Mouse (Mus musculus) heart, embryonic 13.5 days (tissue): ENCODE data around the gene Ccdc40. TPM values are rescaled to one million over a fixed set of nuclear protein-coding genes. Genes with fewer than 3 reads are reported as not detected.

Experiments used
- ATAC-seq: fragments of 200-750 bp; cut with Nextera tagmentation; 2 replicates; pipeline ENCODE4 v1.8.0; 2017; ENCODE audit warnings: moderate TSS enrichment; ENCODE audit not compliant: insufficient number of reproducible peaks, low FRiP score, low TSS enrichment; ENCODE audit errors: extremely low read depth
- H3K27ac ChIP-seq: fragments of 300-500 bp; sonication (generic); replicated peaks from 2 replicates; pipeline ENCODE4 v1.5.1; 2015; ENCODE audit warnings: moderate library complexity, mild to moderate bottlenecking, inconsistent platforms
- H3K27me3 ChIP-seq: fragments of 300-500 bp; sonication (generic); replicated peaks from 2 replicates; pipeline ENCODE4 v1.6.1; 2015; ENCODE audit warnings: mild to moderate bottlenecking, inconsistent platforms
- H3K36me3 ChIP-seq: fragments of 300-500 bp; sonication (generic); 2 replicates; pipeline ENCODE4 v1.6.1; 2015; ENCODE audit warnings: mild to moderate bottlenecking, inconsistent platforms
- H3K4me1 ChIP-seq: fragments of 300-500 bp; sonication (generic); 2 replicates; pipeline ENCODE4 v1.6.1; 2015; ENCODE audit warnings: inconsistent platforms
- H3K4me2 ChIP-seq: fragments of 300-500 bp; sonication (generic); 2 replicates; pipeline ENCODE4 v1.6.1; 2015; ENCODE audit warnings: inconsistent platforms, mild to moderate bottlenecking, moderate library complexity
- H3K4me3 ChIP-seq: fragments of 300-500 bp; sonication (generic); 2 replicates; pipeline ENCODE4 v1.5.1; 2015; ENCODE audit warnings: moderate library complexity, mild to moderate bottlenecking, inconsistent platforms
- H3K9ac ChIP-seq: fragments of 300-500 bp; sonication (generic); 2 replicates; pipeline ENCODE4 v1.6.1; 2015; ENCODE audit warnings: inconsistent platforms, mild to moderate bottlenecking, moderate library complexity
- H3K9me3 ChIP-seq: fragments of 300-500 bp; sonication (generic); 2 replicates; pipeline ENCODE4 v1.6.1; 2016; ENCODE audit warnings: inconsistent platforms
- WGBS: fragments of 180-500 bp; shearing (Covaris S2); methylation state at CpG from one replicate; pipeline ENCODE4 v1.1.7; 2015; ENCODE audit warnings: mixed read lengths; 5-methylcytosine and 5-hydroxymethylcytosine counted together
- polyA plus RNA-seq: library from polyadenylated mRNA; unstranded; fragments of >200 nt; fragmentation: Nextera tagmentation; extraction: Ambion mirVana; gene quantifications from 2 replicates; pipeline ENCODE4 v1.2.1, GENCODE M21; 2015

The Ccdc40 gene
- polyA plus RNA-seq, 1 experiment from 2014 or later: 3.1 TPM

GRCm38 (mm10) chr11:119191606-119192081 is 36.7 kb upstream of the Ccdc40 start:
- no peak for ATAC-seq
- 74% methylated on average over 9 of the region's 9 CpGs for WGBS
- no peak overlapping the region for H3K4me2 ChIP-seq
- no peaks in the 10 kb centered on the region for H3K36me3 ChIP-seq
- peaks cover 26% of the 10 kb centered on the region for H3K4me1 ChIP-seq
- H3K27ac ChIP-seq: no peak overlapping the region
- H3K9ac ChIP-seq: no peak overlapping the region; the same call in 1 of the 2 replicates
- H3K4me3 ChIP-seq: no peak overlapping the region
- no peaks in the 10 kb centered on the region for H3K9me3 ChIP-seq
- H3K27me3 ChIP-seq: 0 out of 2 replicates have a peak, but pooled peaks cover 5% of the 10 kb centered on the region

DNA sequence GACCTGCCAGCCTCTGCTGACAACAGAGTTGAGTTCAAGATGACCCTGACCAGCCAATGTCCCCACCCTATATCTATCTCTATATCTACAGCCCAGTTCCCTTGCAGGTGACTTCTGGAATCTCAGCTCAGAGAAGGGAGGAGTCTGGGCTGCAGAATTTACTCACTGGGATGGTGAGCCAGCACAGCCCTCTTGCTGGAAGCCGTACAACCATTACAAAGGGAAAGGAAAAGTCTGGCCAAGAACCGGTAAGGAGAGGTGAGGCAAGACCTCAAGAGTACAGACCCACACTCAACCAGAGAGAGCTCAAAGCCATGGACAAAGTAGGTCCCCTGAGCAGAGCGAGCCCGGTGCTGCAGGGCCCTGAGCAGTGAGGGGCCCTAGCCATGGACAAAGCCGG is 36.2 kb upstream of the Ccdc40 start:
- Histone ChIP-seq H3K27ac (no peak overlapping the region), H3K4me1 (peaks cover 21% of the 10 kb centered on the region), H3K9ac (no peak overlapping the region), H3K4me3 (no peak overlapping the region), H3K4me2 (no peak overlapping the region), H3K9me3 (no peaks in the 10 kb centered on the region), H3K27me3 (0 out of 2 replicates have a peak, but pooled peaks cover 5% of the 10 kb centered on the region), H3K36me3 (no peaks in the 10 kb centered on the region)
- ATAC-seq: no peak
- WGBS: 78% methylated on average over 5 of the region's 5 CpGs

- whole genome bisulfite sequencing: 78% methylated on average over 9 of the region's 9 CpGs
Measured at GRCm38 (mm10) chr11:119192605-119193004, 35.8 kb upstream of the Ccdc40 start.

GRCm38 (mm10) chr11:119197618-119198563 is 30.5 kb upstream of the Ccdc40 start:
- no peak overlapping the region for H3K4me3 ChIP-seq
- H3K27ac ChIP-seq: no peak overlapping the region
- 0 out of 2 replicates have a peak, but pooled peaks cover 8% of the 10 kb centered on the region for H3K4me1 ChIP-seq
- ATAC-seq: no peak
- peaks cover 5% of the 10 kb centered on the region for H3K36me3 ChIP-seq
- no peaks in the 10 kb centered on the region for H3K9me3 ChIP-seq
- H3K9ac ChIP-seq: no peak overlapping the region
- no peaks in the 10 kb centered on the region for H3K27me3 ChIP-seq
- 79% methylated on average over 18 of the region's 18 CpGs for WGBS
- H3K4me2 ChIP-seq: no peak overlapping the region

More at GRCm38 (mm10) chr11:119192605-119193004, 35.8 kb upstream of the Ccdc40 start:
- H3K9me3 ChIP-seq: no peaks in the 10 kb centered on the region
- ATAC-seq: no peak
- no peaks in the 10 kb centered on the region for H3K36me3 ChIP-seq
- no peak overlapping the region for H3K4me3 ChIP-seq
- H3K27ac ChIP-seq: no peak overlapping the region
- H3K4me1 ChIP-seq: peaks cover 16% of the 10 kb centered on the region
- H3K9ac ChIP-seq: no peak overlapping the region
- 0 out of 2 replicates have a peak, but pooled peaks cover 5% of the 10 kb centered on the region for H3K27me3 ChIP-seq
- H3K4me2 ChIP-seq: no peak overlapping the region

- Histone ChIP-seq H3K9ac (no peak overlapping the region), H3K4me2 (no peak overlapping the region), H3K4me3 (no peak overlapping the region), H3K27me3 (no peaks in the 10 kb centered on the region), H3K4me1 (0 out of 2 replicates have a peak, but pooled peaks cover 8% of the 10 kb centered on the region), H3K9me3 (no peaks in the 10 kb centered on the region), H3K36me3 (peaks cover 5% of the 10 kb centered on the region), H3K27ac (no peak overlapping the region)
- 59% methylated on average over 26 of the region's 26 CpGs for WGBS
- ATAC-seq: no peak
Measured at GRCm38 (mm10) chr11:119198564-119199232, 29.7 kb upstream of the Ccdc40 start.

GRCm38 (mm10) chr11:119199233-119199601 is 29.2 kb upstream of the Ccdc40 start:
- 79% methylated on average over 4 of the region's 4 CpGs for WGBS
- Histone ChIP-seq H3K27me3 (no peaks in the 10 kb centered on the region), H3K9ac (no peak overlapping the region), H3K27ac (no peak overlapping the region), H3K4me3 (no peak overlapping the region), H3K4me1 (0 out of 2 replicates have a peak, but pooled peaks cover 8% of the 10 kb centered on the region), H3K9me3 (no peaks in the 10 kb centered on the region), H3K36me3 (peaks cover 5% of the 10 kb centered on the region), H3K4me2 (no peak overlapping the region)
- ATAC-seq: no peak

GRCm38 (mm10) chr11:119203423-119203822 is 24.9 kb upstream of the Ccdc40 start:
- Histone ChIP-seq H3K4me3 (no peak overlapping the region), H3K27ac (no peak overlapping the region), H3K4me1 (0 out of 2 replicates have a peak, but pooled peaks cover 7% of the 10 kb centered on the region), H3K9ac (no peak overlapping the region), H3K36me3 (peaks cover 26% of the 10 kb centered on the region), H3K9me3 (no peaks in the 10 kb centered on the region), H3K27me3 (no peaks in the 10 kb centered on the region), H3K4me2 (no peak overlapping the region)
- WGBS: 43% methylated on average over 5 of the region's 5 CpGs
- no peak for ATAC-seq

DNA sequence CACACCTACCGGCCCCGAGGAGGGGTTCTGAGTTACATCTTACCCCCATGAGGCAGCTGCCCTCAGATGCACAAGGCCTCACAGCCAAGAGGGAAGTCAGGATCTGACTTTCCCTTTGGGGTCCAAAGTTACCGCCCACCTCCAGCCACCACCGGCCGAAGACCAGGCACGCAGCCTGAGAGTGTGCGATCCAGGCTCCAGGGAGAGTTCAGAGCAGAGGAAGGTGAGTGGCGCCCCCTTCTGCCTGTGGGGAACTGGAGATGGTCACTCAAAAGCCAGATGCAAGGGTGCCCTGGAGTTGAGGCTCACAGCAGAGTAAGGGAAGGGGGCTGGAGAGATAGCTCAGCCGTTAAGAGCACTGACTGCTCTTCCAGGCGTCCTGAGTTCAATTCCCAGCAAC is 22.6 kb upstream of the Ccdc40 start:
- Histone ChIP-seq H3K4me1 (peaks cover 19% of the 10 kb centered on the region), H3K27me3 (no peaks in the 10 kb centered on the region), H3K4me2 (no peak overlapping the region), H3K36me3 (peaks cover 31% of the 10 kb centered on the region), H3K27ac (no peak overlapping the region), H3K4me3 (no peak overlapping the region), H3K9me3 (no peaks in the 10 kb centered on the region), H3K9ac (no peak overlapping the region)
- no peak for ATAC-seq
- WGBS: 78% methylated on average over 10 of the region's 10 CpGs

DNA sequence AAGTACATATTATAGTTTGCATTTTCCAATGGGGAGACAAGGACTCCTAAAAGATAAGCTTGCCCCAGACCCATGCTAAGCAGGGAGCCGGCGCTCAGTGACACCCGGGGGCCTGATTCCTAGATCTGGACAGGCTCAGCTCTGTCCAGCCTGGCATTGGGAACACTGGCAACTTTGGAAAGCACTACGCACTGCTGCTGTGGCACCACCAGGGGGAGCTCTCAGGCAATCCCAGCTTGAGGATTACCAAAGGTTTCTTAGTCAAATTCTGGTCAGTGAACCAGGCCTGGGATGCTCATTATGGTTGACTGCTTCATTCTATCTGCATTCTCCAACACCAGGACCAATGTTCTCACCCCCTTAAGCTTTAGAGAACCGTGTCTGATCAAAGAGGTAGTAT is 21.8 kb upstream of the Ccdc40 start:
- no peak for ATAC-seq
- Histone ChIP-seq H3K4me1 (peaks cover 21% of the 10 kb centered on the region), H3K27me3 (no peaks in the 10 kb centered on the region), H3K36me3 (peaks cover 31% of the 10 kb centered on the region), H3K9ac (no peak overlapping the region), H3K27ac (no peak overlapping the region), H3K4me2 (no peak overlapping the region), H3K4me3 (no peak overlapping the region), H3K9me3 (no peaks in the 10 kb centered on the region)
- 19% methylated on average over 5 of the region's 5 CpGs for WGBS

GRCm38 (mm10) chr11:119207986-119208385 is 20.4 kb upstream of the Ccdc40 start:
- WGBS: 61% methylated on average over 6 of the region's 6 CpGs
- no peak for ATAC-seq

GRCm38 (mm10) chr11:119208870-119209370 is 19.5 kb upstream of the Ccdc40 start:
- ATAC-seq: no peak
- no peak overlapping the region for H3K4me3 ChIP-seq
- H3K9me3 ChIP-seq: no peaks in the 10 kb centered on the region
- peaks cover 31% of the 10 kb centered on the region for H3K36me3 ChIP-seq
- no peaks in the 10 kb centered on the region for H3K27me3 ChIP-seq
- H3K9ac ChIP-seq: 0 out of 2 replicates have a peak overlapping the region, but pooled peaks have one; percentile 14
- 90% methylated on average over 20 of the region's 20 CpGs for WGBS
- no peak overlapping the region for H3K27ac ChIP-seq
- peaks cover 40% of the 10 kb centered on the region for H3K4me1 ChIP-seq
- no peak overlapping the region for H3K4me2 ChIP-seq

More at GRCm38 (mm10) chr11:119207986-119208385, 20.4 kb upstream of the Ccdc40 start:
- Histone ChIP-seq H3K4me1 (peaks cover 30% of the 10 kb centered on the region), H3K9me3 (no peaks in the 10 kb centered on the region), H3K27me3 (no peaks in the 10 kb centered on the region), H3K27ac (no peak overlapping the region), H3K4me2 (no peak overlapping the region), H3K4me3 (no peak overlapping the region), H3K9ac (no peak overlapping the region), H3K36me3 (peaks cover 31% of the 10 kb centered on the region)
